Mouse (Mus musculus) hindbrain, embryonic 14.5 days (tissue): Measurements from ENCODE around the gene Olfr1219. TPM values are rescaled to one million over a fixed set of nuclear protein-coding genes. Genes with fewer than 3 reads are reported as not detected.

Experiments
- polyA plus RNA-seq: library from polyadenylated mRNA; unstranded; fragments of >200 nt; fragmentation: Nextera tagmentation; extraction: Ambion mirVana; gene quantifications from 2 replicates; pipeline ENCODE4 v1.2.1, GENCODE M21; 2014

Gene Olfr1219
- polyA plus RNA-seq, 1 experiment from 2014 or later, result not detected

Other genes starting within 250 kb of the Olfr1219 start
- not detected in 2 replicates for gene Olfr1204, start 234.2 kb downstream of the Olfr1219 start, polyA plus RNA-seq
- not detected in 2 replicates for gene Olfr1206, start 220.3 kb downstream of the Olfr1219 start, polyA plus RNA-seq
- not detected in 2 replicates for gene Olfr1208, start 181.2 kb downstream of the Olfr1219 start, polyA plus RNA-seq
- gene Olfr1209, start 168.4 kb downstream of the Olfr1219 start, polyA plus RNA-seq, result not detected in 2 replicates
- not detected in 2 replicates for gene Olfr1211, start 145.4 kb downstream of the Olfr1219 start, polyA plus RNA-seq
- gene Olfr1212, start 129.5 kb downstream of the Olfr1219 start, polyA plus RNA-seq, result not detected in 2 replicates
- gene Gm13762, start 103.2 kb downstream of the Olfr1219 start, polyA plus RNA-seq, result 0.10 TPM in 1 of 2 replicates, not detected in the other
- not detected in 2 replicates for gene Olfr1214, start 90.9 kb downstream of the Olfr1219 start, polyA plus RNA-seq
- gene Olfr1215, start 76.5 kb downstream of the Olfr1219 start, polyA plus RNA-seq, result not detected in 2 replicates
- not detected in 2 replicates for gene Olfr1216, start 65.2 kb downstream of the Olfr1219 start, polyA plus RNA-seq
- gene Olfr1217, start 51.4 kb downstream of the Olfr1219 start, polyA plus RNA-seq, result not detected in 2 replicates
- not detected in 2 replicates for gene Olfr1218, start 22.3 kb downstream of the Olfr1219 start, polyA plus RNA-seq
- not detected in 2 replicates for gene Olfr1220, start 23.3 kb upstream of the Olfr1219 start, polyA plus RNA-seq
- gene Olfr1221, start 33.8 kb upstream of the Olfr1219 start, polyA plus RNA-seq, result not detected in 2 replicates
- gene Olfr1222, start 49.5 kb upstream of the Olfr1219 start, polyA plus RNA-seq, result not detected in 2 replicates
- gene Olfr1223, start 68.0 kb upstream of the Olfr1219 start, polyA plus RNA-seq, result not detected in 2 replicates
- gene Olfr1224-ps1, start 80.6 kb upstream of the Olfr1219 start, polyA plus RNA-seq, result not detected in 2 replicates
- not detected in 2 replicates for gene Olfr1225, start 91.2 kb upstream of the Olfr1219 start, polyA plus RNA-seq
- not detected in 2 replicates for gene Olfr1226, start 116.5 kb upstream of the Olfr1219 start, polyA plus RNA-seq
- not detected in 2 replicates for gene Olfr1228, start 170.5 kb upstream of the Olfr1219 start, polyA plus RNA-seq
- gene Olfr1229, start 204.5 kb upstream of the Olfr1219 start, polyA plus RNA-seq, result not detected in 2 replicates
- not detected in 2 replicates for gene Olfr1230, start 213.8 kb upstream of the Olfr1219 start, polyA plus RNA-seq
- not detected in 2 replicates for gene Olfr1231, start 223.6 kb upstream of the Olfr1219 start, polyA plus RNA-seq
- not detected in 2 replicates for gene Olfr1232, start 246.2 kb upstream of the Olfr1219 start, polyA plus RNA-seq